Mouse (Mus musculus) lung, postnatal 4 days (tissue): ENCODE results near the gene Col4a3bp.
"Not testable (repeated sequence)": the region's sequence is repeated elsewhere in the genome, so short reads cannot be mapped to it uniquely, and the experiment has no call there.

Experiments used
- DNase-seq, 2 experiments: peaks; one replicate each; pipeline ENCODE4 v3.0.0; 2021

The Col4a3bp gene

GRCm38 (mm10) chr13:96656673-96657072 is 114.3 kb downstream of the Col4a3bp start:
- no peak for DNase-seq

- no peak for DNase-seq
Observed at GRCm38 (mm10) chr13:96658936-96659335, 116.5 kb downstream of the Col4a3bp start.

DNA sequence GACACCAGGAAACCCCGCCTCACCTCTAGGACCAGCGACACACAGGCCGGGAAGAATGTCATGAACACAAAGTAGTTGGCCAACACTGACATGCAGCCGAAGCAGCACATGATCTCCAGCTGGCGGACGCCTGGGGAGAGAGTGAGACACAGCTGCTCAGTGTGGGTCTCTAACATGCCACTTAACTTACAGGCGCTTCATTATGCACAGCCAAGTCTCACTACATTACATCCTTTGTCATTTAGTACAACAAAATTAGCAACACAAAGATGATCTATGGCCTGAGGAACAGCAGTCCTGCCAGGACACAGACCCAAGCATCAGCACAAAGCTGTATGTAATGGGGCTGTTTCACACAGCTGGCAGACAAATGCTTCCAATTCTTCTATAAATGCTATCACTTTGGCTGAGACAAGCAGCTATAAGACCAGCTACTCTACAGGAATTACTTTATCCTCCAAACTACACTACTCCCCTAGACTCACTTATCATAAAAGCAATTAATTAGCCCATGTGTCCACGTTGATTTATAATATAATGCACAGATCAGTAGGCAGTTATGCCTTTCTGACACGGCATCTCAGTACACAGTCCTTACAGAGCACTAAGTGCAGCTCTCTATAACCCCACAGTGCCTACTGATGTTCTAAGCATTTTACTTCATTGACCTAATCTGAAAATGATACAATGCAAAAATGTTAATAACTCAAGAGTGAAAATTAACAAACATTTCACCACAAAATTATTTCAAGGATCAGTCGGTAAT is 117.9 kb downstream of the Col4a3bp start:
- peak; percentile 20 to 84 for DNase-seq

DNA sequence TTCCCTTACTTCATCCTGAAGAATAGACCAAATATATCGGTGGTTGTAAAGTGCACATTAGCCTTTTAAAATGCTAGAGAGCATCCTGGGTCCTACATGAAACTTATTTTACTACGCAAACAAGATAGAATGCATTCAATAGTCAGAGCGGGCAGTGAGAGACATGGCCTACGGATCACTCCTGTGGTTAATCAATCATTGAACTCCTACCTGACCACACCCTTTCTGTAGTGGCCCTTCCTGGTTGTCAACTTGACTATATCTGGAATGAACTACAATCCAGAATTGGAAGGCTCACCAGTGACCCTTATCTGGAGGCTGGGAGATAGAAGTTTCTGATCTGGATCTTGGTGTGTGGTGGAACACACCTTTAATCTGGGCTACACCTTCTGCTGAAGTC is 120.7 kb downstream of the Col4a3bp start:
- not testable (repeated sequence) for DNase-seq

DNA sequence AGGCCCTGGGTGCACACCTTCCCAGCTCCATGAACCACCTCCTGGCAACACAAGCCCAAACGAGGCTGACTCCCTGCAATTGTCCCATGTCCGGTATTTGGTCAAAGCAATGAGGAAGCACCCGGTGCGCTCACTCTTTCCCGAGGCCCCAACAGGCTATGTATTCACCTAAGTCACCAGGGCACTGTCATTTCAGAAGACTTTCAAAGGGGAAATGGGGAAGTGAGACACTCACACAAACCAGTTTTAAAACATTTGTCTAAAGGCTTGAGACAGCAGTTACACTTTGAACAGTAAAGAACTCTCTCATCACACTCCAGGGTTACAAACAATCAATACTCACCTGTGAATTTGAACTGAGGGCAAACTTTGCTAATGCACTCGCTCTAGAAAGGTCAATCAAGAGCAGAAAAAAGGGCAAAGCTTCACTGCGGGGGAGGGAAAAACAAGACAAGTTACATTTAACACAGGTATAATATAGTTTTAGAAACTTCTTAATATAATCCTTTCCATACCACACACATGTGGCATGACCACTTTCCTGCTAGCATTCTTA is 122.1 kb downstream of the Col4a3bp start:
- no peak for DNase-seq

DNA sequence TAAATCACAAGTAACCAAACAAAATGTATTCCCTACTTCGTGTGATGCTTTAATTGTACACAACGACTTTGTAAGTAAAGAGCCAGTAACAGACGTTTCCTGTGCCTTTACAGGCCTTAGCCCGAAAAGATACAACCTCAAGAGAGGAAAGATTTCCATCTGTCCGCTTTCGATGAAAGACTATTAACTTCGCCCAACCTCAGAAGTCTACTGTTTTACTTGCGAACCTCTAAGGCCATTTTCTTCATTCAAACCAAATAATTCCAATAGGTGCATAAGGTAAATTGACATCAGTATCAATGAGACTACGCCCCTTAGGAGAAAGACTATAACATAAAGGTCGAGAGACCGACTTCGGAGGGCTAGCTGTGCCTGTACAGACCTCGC is 127.6 kb downstream of the Col4a3bp start:
- no peak for DNase-seq

GRCm38 (mm10) chr13:96670406-96671077 is 128.1 kb downstream of the Col4a3bp start, which contains the start of gene Hmgcr:
TSS of gene Hmgcr (minus strand) at chr13:96670936.
- DNase-seq, result peak; percentile 97 to 99

- DNase-seq, result no peak
Observed at GRCm38 (mm10) chr13:96671078-96671905, 128.9 kb downstream of the Col4a3bp start.

- no peak for DNase-seq
Observed at GRCm38 (mm10) chr13:96671906-96672234, 129.5 kb downstream of the Col4a3bp start.

DNA sequence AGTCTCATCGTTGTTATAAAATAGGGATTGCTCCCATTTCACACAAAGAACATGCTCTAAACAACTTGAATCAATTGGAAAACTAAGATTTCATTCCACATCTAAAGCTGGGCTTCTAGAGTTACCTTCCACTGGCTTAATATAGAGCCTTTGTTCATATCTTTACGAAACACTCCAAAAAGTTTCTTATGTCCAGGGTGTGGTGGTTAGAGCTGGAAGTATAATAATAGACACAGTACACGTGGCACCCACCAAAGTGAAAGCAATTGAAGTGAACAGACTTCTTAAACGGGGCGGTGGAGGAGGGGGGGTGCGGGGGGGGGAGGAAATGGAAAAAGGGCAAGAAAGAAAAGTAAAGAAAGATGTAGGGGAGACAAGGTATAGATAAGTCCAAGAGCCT is 129.9 kb downstream of the Col4a3bp start:
- no peak for DNase-seq

DNA sequence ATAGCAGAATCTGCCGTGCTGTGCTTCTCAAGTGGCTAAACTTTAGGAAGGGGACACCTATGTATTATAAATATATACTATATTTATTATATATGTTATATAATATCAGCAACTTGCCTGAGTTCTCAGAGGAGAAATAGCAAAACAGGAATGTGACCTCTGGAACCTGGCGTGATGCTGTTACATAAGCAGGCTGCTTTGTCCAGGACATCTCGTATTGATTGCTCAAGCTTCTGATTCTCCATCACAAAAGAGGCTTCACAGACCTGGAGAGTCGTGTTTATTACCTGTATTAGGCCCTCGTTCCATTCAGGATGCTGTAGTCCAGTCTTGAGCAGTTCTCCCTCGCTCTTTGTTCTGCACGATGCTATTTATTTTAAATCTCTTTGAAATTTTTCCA is 131.4 kb downstream of the Col4a3bp start:
- DNase-seq, result no peak

GRCm38 (mm10) chr13:96675756-96676155 is 133.3 kb downstream of the Col4a3bp start:
- DNase-seq, result no peak

DNA sequence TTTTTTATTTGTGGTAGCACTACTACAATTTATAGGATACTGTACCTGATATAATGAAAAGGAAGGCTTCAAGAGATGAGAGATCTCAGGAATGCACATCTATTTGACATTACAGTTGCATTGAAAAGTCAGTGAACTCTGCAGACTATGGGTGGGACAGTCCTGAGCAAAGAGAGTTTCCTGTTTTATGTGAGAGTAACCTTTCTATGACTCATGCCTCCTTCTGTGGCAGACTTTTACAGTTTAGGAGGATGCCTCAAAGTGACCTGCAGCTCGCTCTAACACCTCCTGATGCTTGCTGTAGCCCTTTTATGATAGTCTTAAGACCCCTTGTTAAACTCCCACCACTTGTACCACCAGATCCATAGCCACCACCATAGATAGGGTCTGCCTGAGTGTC is 134.7 kb downstream of the Col4a3bp start:
- no peak for DNase-seq

GRCm38 (mm10) chr13:96678616-96679015 is 136.2 kb downstream of the Col4a3bp start:
- no peak for DNase-seq

- DNase-seq, result no peak
Observed at GRCm38 (mm10) chr13:96680163-96681087, 138.0 kb downstream of the Col4a3bp start.

- DNase-seq, result no peak
Observed at GRCm38 (mm10) chr13:96681088-96681620, 138.7 kb downstream of the Col4a3bp start.

DNA sequence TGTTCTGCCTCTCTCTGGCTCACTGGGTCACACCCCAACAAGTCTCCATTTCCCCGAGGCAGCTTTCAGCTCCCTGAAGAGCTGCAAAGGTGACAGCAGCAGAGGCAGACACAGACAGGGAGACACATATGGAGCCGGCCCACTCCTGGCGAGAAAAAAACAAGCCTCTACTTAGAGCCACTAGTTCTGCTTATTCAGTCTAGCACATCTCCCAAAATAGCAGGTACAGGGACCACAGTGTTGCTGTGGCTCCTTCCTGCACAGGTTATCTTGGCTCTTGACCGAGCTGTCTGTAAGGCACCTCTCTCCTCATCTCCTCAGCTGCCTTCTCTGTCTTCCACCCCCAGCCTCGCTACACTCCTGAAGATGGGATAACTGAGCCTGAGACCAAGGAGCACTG is 142.4 kb downstream of the Col4a3bp start:
- DNase-seq, result no peak

- no peak for DNase-seq
Observed at GRCm38 (mm10) chr13:96687261-96687660, 144.8 kb downstream of the Col4a3bp start.
